Mouse (Mus musculus) heart, postnatal 4 days (tissue): ENCODE measurements around the gene Elp6. TPM values are rescaled to one million over a fixed set of nuclear protein-coding genes. Genes with fewer than 3 reads are reported as not detected.

ENCODE experiments used
- DNase-seq: peaks from one replicate; pipeline ENCODE4 v3.0.0; 2021
- total RNA-seq, 2 experiments: library from RNA; stranded (reverse); gene quantifications; 2 replicates each; pipeline ENCODE4 v1.2.3; 2021

Gene Elp6
- total RNA-seq, result 1 to 10 TPM; 5.8 to 6.4 TPM

DNA sequence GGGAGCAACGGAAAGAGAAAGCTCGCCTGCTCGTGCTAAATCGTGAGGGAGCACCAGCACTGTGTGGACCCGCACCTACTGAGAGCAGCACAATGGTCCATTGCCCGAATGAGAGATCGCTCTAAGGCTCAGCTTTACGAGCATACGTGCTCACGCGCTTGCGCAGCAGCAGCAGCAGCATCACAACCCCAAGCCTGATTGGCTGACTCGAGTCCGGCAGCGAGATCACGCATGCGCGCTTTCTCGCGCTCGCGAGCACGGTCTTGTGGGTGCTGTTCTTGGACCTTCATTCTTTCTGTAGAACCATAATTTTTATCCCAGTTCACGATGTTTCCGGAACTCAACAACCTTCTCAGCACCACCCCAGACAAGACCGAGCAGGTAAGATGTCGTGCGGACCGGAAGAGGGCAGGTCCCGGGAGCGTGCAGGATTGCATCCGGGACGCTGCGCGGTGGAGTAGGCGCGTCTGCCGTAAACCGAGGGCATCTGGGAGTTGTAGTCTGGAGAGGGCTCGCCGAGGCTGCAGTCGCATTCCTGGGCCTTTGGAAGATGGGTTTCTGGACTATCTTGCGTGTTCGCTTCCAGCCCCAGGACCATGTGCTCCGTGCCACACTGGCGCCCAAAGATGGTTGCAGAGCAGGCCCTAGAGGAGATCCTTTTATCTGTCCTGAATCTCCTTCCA, at the start of gene Elp6:
Elp6 (plus strand) TSS at position 205 of the 683 bp plus-strand sequence.
- peak; percentile 88 for DNase-seq

DNA sequence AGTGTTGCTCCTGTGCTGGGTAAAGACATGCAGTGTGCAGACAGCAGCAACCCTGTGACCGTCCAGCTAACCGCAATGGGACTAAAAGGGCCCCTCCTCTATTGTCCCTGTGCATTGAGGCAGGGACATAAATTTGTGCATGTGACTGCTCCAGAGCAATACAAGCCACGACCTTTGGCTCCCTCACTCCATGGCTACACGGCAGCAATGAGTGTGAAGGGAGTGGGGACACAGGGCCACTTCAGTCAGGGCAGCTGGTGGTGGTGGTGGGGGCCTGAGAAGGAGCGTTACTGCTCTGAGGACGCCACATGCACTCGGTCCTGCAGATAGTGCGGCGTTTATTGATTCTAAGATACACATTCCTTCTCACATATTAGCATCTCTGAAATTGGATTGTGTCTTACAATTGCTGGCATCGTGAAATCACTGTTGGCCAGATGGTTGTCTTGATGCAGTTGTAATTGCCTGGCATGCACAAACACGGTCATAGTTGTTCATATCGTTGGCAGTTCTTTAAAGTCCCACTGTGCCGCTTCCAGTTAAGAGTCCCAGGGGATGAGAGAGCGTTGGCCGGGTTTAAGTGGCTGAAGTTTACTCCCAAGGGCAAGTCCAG, 49.5 kb upstream of the Elp6 start:
- no peak for DNase-seq

DNA sequence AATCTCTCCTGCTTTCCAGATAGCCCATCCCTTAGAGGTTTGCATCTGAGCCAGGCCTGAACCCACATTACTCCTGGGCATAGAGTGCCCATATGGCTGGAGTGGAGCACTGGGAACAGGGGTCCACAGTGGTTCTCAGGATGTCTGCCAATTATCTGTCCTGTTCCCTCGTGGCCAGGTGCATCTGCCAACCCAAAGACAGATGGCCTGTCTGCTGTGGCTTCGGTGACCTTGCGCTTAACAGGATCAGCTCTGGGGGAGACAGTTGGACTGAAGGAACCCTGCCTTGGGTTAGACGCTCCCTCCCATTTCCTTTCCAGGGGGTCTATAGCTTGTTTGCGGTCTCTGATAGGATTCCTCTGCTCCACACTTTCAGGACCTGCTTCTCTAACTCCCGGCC, 46.3 kb upstream of the Elp6 start:
- no peak for DNase-seq

DNA sequence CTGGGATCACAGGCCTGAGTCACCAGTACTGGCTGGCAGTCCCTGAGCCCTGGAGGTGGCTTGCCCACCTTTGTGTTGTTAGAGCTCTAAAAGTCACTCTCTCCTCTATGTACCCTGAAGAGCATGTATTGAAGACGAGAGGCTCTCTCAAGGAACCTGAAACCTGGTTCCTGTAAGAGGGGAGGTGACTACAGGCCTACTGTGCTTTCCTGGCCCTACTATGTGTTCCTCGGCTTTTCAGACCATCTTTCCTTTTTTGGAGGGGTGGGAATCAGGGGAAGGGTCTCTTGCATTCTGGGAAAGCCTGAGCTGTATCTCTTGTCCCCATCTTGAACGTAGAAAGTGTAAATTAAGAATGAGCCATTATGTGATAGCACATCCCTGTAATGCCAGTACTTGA, 45.9 kb upstream of the Elp6 start:
- no peak for DNase-seq

DNA sequence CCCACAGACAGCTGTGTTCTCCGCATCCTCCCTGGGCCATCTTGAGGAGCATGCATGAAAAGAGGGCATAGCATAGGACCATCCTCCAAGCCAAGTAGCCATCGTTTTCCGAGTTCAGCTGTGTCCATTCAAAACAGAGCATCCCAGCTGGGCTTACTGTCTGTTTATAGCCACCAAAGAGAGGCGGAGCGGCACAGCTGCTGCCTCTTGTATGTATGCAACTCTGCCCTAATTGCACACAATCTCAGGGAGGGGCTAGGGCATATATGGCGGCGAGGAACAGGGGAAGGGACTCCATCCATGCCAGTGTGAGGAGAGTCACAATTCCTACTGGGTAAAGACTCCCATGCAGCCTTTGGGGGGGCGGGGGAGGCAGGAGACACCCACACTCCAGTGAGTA, 41.8 kb upstream of the Elp6 start:
- no peak for DNase-seq

DNA sequence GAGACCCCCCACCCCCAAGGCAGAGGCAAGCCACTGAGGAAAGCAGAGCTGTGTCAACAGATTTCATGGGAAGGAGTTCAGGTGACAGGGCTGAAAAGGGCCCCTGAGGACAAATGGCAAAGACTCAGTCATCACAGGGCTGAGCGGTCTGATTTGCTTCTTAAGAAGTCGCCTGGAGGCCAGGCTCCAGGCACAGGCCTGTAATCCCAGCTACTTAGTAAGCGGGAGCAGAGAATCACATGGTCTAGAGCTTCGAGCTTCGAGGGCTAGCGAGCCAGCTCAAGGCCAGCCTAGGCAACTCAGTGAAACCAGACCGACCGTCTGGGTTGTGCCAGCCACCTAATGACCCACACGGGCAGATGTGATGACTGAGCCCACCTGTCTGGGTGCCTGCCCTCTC, 40.0 kb upstream of the Elp6 start:
- no peak for DNase-seq

DNA sequence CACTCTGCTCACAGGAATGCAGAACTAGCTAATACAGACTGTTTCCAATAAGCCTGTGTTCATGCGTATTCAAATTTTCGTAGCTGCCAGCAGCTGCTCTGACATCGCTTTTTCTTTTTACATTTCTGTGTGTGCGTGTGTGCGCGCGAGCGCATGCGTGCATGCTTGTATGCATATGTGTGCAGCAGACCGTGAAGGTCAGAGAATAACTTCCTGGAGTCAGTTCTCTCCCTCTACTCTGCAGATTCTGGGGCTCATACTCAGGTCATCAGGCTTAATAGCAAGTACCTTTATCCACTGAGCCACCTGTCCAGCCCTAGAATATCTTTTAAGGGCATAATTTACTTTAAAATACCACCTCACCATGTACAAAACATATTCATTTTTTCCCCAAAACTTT, 36.6 kb upstream of the Elp6 start:
- no peak for DNase-seq

DNA sequence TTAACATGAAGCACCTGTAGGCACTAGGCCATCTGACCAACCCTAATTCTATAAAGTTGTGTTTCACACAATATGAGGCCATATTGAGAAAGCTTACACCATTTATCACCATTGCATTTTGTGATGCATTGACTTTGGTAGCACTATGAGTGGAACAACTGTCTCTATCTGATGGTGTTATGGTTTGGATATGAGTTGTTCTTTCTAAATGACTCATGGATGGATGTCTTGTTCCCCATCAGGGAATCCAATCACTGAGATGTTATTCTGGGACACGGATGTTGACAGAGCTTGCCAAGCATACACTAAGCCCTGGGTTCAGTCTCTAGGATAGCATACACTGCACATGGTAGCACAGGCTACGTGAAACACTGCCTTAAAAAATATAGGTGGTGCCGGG, 32.6 kb upstream of the Elp6 start:
- DNase-seq, result no peak

DNA sequence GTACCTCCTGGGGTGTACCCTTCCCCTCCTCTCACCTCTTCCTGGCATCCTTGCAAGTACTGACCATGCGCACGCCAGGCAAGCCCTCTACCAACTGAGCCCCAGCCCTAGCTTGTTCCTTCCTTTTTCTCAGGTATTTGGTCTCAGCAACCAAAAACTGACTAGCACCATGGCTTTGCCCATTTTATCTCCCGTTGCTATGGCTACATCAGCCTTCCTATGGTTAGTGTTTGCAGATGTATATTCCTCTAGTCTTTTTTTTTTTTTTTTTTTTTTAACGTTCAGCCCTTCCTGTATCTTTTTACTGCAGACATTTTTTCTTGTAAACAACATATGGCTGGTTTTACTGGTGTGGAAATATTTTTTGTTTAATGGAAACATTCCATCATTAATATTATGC, 31.5 kb upstream of the Elp6 start:
- DNase-seq, result no peak

DNA sequence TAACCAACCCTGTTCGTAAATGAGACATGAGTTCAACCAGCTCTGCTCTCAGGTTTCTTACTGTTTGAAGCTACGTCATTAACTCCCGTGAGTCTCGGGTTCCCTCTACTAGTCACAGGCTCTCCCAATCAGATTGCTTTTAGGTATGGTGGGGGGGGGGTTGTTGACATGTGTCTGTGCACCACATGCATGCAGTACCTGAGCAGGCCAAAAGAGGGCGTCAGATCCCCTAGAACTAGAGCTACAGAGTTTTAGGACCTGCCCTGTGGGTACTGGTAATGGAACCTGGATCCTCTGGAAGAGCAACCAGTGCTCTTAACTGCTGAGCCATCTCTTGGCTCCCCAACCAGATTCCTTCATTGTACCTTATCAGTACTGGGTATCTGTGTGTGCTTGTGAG, 29.1 kb upstream of the Elp6 start:
- no peak for DNase-seq

DNA sequence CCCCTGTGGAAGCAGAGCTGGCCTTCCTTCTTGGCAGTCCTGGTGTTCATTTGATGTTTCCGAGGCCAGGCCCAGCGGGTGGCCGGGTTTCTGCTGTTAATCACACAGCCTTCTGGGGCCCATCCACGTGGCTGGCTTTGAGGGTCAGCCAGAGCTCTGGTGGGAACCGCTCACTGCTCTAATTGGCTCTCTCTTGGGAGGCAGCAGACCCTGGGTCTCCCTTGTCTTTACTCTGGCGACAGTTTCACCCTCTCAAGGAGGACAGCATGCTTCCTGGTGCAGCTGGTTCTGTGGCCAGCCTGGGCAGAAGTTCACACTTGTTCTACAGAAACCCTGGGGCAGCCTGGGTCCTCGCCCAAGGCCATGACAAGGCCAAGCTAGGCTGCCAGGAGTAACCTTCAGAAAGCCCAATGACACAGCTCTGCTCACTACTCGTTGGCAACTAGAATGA, 27.5 kb upstream of the Elp6 start:
- DNase-seq, result no peak

DNA sequence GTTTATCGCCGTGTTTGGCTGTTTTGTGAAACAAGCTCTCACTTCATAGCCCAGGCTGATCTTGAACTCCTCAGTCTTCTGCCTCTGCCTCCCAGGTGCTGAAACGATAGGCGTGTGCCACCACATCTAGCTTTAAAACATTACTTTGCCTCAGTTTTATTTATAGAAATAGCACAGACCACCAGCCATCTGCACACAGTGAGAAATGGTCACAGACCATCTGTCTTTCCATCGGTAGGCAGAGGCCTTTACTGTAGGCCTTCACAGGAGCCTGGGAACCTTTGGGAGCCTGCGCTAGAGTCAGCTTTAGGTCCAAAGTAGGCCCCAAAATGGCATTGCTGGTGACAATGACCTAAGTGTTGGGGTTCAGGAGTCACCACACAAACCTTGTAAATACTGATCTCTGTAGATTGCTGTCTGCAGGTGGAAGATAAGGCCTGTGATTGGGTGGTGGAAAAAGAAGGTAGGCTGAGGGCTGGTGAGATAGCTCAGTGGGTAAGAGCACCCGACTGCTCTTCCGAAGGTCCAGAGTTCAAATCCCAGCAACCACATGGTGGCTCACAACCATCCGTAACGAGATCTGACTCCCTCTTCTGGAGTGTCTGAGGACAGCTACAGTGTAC, 20.8 kb upstream of the Elp6 start:
- no peak for DNase-seq

DNA sequence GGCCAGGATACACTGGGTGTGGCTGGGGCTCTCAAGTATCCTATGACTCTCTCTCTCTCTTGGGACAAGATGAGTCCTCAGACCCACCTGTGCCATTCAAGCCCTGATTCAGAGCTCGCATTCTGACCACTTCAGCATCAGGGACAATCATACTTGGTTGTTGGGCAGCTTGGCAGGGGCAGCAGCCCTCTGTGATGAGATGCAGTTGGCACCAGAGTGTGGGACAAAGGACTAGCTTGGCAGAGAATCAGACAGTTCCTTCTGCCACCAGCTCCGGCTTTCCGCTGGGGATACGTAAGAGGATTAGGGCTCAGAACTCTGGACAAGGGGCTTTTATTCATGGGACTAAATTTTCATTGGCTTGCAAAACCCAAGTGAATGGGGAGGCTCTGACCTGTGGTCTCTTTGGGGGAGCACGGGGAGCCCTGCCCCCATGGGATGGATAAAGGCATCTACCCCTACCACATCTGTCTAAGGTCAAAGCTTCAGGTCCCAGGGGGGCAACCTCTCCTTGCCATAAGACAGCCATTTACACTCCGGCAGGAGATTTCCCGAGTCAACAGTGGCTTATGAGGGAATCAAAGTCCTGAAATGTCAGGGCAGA, 17.6 kb upstream of the Elp6 start:
- DNase-seq, result no peak

DNA sequence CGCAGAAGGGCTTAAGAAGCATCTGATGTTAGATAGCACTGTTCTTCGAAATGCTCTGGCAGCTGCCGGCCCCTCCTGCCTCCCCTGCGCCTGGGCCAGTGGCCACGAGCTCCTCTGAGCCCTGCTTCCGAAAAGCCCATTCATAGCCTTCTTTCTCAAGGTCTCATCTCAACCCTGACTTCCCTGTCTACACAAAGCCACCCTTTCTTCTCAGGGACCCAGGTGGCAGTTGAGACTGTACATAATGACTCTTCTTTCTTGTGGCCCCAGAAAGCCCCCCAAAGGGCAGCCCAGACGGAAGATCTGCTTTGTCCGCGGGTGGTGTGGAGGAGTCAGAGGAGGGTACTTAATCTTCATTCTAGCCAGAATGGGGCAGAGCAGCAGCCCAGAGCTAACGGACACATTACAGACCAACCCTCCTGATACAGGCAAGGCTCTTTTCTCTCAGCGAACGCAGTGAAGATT, 11.7 kb upstream of the Elp6 start:
- DNase-seq, result no peak

DNA sequence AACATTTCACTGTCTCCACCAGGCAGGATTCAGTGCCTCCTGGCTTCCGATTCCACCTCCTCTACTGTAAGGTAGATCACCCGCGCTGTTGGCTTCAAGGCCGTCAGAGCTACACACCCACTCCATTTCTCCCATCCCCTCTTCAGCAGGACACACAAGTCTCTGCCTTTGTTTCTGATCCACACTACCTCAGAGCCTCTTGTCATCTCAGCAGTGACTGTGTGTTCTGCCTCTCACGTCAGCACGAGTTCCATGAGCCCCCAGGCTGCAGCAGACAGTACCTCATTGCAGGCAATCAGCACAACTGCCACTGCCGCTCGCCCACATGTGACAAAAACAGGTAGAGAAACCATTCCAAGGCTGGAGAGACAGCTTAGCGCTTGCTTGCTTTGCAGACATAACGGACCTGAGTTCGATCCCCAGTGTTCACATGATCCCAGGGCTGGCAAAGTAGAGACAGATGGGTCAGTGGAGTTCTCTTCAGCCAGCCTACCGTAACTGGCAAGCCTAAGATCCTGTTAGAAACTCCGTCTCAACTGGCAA, 11.0 kb upstream of the Elp6 start:
- DNase-seq, result no peak

DNA sequence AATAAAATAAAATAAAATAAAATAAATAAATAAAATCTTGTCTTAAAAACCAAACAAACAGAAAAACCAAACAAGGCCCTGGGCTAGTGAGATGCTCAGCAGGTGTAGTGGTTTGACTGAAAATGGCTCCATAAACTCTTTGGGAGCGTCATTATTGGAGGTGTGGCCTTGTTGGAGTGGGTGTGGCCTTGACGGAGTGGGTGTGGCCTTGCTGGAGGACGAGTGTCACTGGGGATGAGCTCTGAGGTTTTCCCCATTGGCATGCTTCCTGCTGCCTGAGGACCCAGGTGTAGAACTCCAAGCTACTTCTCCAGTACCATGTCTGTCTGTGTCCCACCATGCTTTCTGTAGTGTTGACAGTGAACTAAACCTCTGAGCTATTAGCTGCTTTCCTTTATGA, 10.2 kb upstream of the Elp6 start:
- no peak for DNase-seq

DNA sequence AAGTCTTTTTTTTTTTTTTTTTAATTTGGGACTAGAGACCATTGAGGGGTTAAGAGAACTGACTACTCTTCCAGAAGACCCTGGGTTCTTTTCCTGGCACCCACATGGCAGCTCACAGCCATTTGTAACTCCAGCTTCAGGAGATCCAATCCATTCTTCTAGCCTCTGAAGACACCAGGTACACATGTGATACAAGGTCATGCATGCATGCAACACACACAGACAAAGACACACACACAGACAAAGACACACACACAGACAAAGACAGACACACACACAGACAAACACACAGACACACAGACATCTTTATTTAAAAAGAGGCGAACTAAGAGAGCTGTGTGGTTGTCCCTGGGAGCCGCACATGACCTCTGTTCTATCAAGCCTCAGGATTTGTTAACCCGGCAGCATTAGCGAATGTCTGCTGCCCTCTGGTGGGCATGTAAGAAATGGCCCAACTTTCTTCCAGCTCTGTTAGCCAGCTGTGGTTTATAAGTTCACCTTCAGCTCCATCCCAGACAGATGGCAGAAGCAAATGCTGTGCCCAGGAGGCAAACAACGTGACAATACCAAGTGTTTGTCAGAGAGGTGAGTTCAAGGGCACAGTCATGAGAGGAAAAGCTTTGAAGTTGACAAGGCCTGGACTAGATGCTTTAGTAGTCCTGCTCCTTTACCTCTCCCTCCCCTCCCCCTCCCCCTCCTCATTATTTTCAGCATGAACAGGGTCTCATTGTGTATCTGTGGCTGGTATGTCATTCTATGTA, 7.9 kb upstream of the Elp6 start:
- DNase-seq, result peak; percentile 88

DNA sequence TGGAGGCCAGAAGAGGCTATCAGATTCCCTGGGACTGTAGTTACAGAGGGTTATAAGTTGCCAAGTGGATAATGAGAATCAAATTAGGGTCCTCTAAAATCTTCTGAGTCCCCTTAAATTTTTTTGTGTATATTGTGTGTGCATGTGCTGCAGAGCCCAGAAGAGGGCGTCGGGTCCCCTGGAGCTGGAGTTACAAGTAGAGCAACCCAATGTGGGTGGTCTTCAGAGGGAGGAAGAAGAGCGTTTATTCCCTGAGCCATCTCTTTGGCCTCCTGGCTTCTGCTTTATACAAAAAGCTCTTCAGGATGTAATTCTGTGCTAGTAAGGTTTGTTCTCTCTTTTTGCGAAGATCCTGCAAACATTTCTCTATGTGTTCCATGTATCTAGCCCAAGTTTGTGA, 457 bp upstream of the Elp6 start:
- DNase-seq, result peak; percentile 22

DNA sequence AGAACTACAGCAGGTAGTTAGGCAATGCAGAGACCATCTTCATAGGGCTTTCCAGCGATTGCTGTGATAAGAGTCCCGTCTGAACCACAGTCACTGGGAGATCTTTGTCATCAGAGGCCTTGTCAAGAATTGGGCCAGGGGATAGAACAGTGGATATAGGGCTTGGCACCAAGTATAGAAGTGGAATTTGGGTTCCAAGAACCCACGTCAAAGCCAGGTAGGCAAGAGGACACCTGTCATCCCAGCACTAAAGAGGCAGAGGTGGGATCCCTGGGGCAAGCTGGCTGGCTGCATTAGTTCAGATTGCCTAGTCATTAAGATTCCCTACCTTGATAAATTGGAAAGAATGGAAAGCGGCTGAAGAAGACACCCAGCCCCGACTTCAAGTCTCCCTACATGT, 1.4 kb downstream of the Elp6 start:
- DNase-seq, result no peak

DNA sequence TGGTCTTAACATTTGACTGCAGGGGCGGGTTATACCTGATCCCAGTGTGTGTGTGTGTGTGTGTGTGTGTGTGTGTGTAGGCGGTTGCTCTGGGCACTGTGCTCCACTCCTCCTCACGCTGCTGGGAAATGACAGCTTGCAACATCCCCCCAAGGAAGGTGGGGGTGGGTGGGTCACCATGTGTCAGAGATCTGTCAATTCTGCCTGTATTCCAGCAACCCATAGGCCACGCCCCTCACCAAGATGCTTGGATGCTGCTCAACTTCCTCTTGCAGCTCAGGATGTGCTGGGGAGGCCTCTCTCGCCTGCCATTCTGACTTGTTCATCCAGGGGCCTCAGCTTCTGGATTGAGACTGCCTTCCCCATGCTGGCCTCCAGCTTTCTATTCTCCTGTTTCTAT, 9.7 kb downstream of the Elp6 start:
- peak; percentile 9 for DNase-seq

DNA sequence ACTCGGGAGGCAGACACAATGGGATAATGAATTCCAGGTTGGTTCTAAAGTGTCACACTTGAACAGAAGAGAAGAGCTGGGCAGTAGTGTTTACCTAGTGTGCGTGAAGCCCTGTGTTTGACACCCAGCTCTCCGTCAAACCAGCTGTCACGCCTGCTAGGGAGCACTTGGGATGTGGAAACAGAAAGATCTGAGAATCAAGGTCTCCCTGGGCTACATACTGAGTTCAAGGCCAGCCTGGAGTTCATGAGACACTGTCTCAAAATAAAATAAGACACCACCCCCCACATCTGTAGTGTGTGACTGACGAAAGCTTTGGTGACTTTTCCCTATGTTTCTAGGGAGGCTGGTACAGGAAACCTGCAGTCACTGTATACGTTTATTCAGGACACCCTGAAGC, 10.4 kb downstream of the Elp6 start:
- no peak for DNase-seq

DNA sequence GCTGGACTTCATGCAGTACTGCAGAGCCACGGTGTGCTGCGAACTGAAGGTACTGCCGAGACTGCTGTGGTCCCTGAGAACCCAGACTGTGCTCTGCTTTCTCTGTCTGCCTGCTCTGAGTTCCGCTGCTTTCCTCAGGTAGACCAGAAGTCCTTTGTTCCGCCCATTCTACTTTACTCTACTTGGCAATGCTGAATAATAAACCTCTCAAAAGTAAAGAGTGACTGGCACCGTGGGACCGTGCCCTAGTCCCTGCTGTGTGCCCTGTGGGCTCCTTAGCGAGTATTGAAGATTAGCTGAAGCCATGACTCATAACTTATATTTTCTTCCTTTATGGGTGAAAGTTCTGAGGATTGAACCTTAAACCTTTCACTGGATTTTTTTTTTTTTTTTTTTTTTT, 10.9 kb downstream of the Elp6 start:
- no peak for DNase-seq

DNA sequence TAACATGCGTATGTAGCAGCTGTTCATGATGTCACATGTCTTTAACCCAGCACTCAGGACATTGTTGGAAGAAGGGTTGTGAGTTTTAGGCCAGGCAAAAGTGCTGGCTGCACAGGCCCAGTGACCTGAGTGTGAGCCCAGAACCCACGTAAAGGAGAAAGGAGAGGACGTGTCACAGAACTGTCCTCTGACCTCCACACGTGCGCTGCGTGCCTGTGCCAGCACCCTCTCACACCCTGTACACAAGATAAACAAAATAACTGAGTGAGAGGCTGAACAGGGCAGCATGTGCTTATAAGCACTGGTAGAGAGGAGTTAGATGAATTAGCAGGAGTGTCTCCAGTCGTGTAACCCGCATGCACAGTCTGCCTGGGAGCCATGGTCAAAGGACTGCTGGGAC, 11.5 kb downstream of the Elp6 start:
- DNase-seq, result no peak
